Mouse (Mus musculus) thymus, adult 2 months (tissue): ENCODE results near the gene Lrfn4.

Experiments used
- CTCF ChIP-seq: fragments of 200-500 bp; IDR thresholded peaks from 2 replicates; pipeline ENCODE4 v1.5.1; 2012; ENCODE audit warnings: mild to moderate bottlenecking, control low read depth, low read length, moderate library complexity, borderline replicate concordance; ENCODE audit not compliant: control insufficient read depth, poor library complexity, insufficient read depth; ENCODE audit errors: extremely low read depth
- POLR2A ChIP-seq: fragments of 200-500 bp; IDR thresholded peaks from 2 replicates; pipeline ENCODE4 v1.6.1; 2012; ENCODE audit warnings: mild to moderate bottlenecking, low read length, control low read depth, moderate library complexity; ENCODE audit not compliant: control insufficient read depth, poor library complexity, insufficient read depth; ENCODE audit errors: extremely low read depth

DNA sequence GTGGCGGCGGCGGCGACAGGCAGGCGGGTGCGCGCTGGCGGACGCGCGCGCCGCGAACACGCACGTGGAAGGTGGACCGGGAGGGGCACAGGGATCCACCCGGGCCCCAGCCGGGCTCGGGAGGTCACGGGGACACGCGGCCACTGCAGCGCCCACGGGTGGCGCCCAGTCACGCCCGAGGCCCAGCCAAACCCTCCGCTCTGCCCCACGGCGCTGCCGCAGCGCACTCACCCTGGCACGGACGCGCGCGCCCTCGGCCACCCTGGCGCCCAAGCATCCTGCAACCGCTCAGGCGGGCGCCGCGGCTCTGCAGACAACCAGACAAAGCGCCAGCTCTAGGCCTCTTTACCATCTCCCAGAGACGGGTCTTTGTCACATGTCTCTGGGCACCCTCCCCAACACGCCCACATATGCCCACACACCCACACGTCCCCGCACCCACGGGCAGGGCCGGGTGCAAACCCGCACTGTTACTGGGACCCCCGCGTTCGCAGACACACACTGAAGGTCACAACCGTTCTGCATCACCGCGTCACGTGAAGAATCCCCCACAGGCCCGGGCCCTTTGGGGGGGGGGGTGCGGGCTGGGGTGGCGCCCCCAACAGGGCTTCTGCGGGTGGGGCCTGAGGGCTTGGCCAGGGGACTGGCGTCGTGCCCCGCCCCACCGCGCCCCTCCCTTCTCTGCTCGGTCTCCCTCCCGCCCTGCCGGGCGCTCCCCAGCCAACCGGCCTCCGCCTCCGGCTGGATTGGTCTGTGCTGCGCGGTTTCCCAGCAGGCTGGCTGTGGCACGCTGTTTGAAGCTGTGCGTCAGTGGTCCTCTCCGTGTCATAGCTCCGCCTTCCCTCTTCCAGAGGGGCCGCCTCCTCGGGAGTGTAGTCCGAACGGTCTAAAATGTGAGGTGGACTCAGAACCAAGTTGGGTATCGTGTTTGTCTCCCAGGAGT is at the start of gene Lrfn4:
- TF ChIP-seq POLR2A (0 out of 2 replicates have a peak, but pooled peaks have one; percentile 35), CTCF (no peak)
